Mouse (Mus musculus): Measurements from ENCODE around the gene Vrk2.

- no peak for TF ChIP-seq CTCF (IDR thresholded peaks at IDR 0.05; ENCODE audit: low read depth, low read length)
- no peak for TF ChIP-seq TAL1 (conservative IDR thresholded peaks at IDR 0.05; ENCODE audit: low read depth, low read length)
Measured at GRCm38 (mm10) chr11:26551551-26551950, 42.2 kb downstream of the Vrk2 start.

Data from G1E (cell line).